Mouse (Mus musculus): ENCODE data around the gene Gm49380. TPM values are rescaled to one million over a fixed set of nuclear protein-coding genes. Genes with fewer than 3 reads are reported as not detected.
A peak's percentile ranks its signal among the peaks of the same experiment; 100 is the strongest.

Gene Gm49380
- polyA plus RNA-seq, 1 experiment from 2014 or later: 0.48 TPM

DNA sequence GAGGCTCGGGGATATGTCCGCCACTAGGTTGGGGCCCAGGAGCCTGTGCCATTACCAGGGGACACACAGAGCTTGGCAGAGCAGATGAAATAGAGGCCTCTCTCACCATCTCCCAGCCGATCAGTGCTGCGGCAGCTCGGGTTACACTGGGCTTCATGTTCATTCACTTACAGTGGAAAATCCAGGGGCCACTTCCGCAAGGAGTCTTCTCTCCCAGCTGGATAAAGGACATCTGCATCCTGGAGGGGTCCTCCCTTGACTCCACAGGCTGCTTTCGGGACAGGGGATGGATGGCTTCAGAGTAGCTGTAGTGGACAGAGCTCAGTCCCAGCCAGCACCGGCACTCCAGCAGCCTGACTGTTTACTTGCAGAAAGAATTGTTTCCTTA lies 42.5 kb downstream of the Gm49380 start:
- Histone ChIP-seq H3K27ac (no peak overlapping the region), H3K36me3 (no peaks in the 10 kb centered on the region), H3K27me3 (no peaks in the 10 kb centered on the region), H3K9me3 (no peaks in the 10 kb centered on the region), H3K4me2 (no peak overlapping the region), H3K9ac (peak overlapping the region; percentile 17; the same call in 1 of the 2 replicates), H3K4me3 (no peak overlapping the region), H3K4me1 (peaks cover 39% of the 10 kb centered on the region)
- no peak for ATAC-seq (ENCODE audit: insufficient number of reproducible peaks, insufficient read depth, low FRiP score, low TSS enrichment, low read depth)
- 24% methylated on average over 8 of the region's 8 CpGs for WGBS

DNA sequence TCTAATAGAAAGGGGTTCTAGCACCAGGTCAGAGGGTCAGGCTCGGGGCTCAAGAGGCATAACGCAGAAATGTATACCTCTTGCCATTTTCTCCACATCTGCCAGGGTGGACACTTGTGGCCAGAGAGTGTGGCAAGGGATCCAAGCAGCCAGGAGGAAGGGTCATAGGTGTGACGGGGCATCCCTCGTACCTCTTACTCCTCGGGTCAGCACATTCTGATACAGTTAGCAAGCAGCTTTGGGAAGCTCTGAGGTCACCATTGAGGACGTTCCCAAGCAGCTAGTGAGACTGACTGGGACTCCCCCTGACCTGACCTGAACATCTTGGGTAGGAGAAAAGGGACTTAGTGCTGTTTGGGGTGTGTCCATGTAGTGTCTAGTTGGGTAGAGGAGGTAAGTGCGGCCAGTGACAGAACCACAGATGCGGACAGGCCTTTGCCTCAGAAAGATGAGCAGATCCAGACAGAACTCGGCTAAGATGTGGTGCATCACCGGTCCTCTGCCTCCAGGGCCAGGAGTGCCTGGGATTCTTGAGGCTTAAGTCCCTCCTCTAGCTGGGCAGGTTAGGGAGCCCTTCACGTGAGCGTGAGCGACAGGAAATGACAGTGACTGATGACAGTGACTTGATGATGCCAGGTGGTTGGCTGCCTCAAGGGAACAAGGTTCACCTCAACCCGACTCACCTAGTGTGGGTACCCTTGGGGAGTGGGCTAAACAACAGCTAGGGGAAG lies 43.0 kb downstream of the Gm49380 start:
- H3K9ac ChIP-seq: peak overlapping the region; percentile 17; the same call in 1 of the 2 replicates
- no peak overlapping the region for H3K4me3 ChIP-seq
- no peak overlapping the region for H3K27ac ChIP-seq
- no peaks in the 10 kb centered on the region for H3K9me3 ChIP-seq
- no peaks in the 10 kb centered on the region for H3K36me3 ChIP-seq
- no peaks in the 10 kb centered on the region for H3K27me3 ChIP-seq
- ATAC-seq (ENCODE audit: insufficient number of reproducible peaks, insufficient read depth, low FRiP score, low TSS enrichment, low read depth): no peak
- 57% methylated on average over 14 of the region's 14 CpGs for WGBS
- no peak overlapping the region for H3K4me2 ChIP-seq
- peaks cover 39% of the 10 kb centered on the region for H3K4me1 ChIP-seq

DNA sequence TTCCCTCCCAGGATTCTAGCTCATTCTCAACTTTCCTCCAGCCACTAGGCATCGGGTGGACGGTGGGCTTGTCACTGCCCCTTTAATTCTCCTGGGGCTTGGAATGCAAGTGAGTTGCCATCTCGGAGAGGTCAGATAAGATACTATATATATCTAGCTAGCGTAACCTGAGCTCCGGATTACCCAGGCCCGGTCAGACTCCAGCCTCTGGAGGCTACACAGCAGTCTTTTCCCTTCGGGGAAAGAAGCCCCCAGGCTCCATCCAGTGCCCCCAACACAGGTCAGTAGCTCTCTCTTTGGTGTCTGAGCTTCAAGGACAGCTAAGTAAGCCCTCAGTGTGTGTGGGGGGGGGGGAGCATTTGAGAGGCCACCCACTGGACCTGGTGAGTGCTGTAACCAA lies 44.0 kb downstream of the Gm49380 start:
- no peak for ATAC-seq (ENCODE audit: insufficient number of reproducible peaks, insufficient read depth, low FRiP score, low TSS enrichment, low read depth)
- Histone ChIP-seq H3K27me3 (no peaks in the 10 kb centered on the region), H3K36me3 (no peaks in the 10 kb centered on the region), H3K4me2 (no peak overlapping the region), H3K9me3 (no peaks in the 10 kb centered on the region), H3K4me3 (no peak overlapping the region), H3K4me1 (peaks cover 39% of the 10 kb centered on the region), H3K9ac (no peak overlapping the region), H3K27ac (no peak overlapping the region)
- WGBS: 11% methylated on average over 7 of the region's 7 CpGs

DNA sequence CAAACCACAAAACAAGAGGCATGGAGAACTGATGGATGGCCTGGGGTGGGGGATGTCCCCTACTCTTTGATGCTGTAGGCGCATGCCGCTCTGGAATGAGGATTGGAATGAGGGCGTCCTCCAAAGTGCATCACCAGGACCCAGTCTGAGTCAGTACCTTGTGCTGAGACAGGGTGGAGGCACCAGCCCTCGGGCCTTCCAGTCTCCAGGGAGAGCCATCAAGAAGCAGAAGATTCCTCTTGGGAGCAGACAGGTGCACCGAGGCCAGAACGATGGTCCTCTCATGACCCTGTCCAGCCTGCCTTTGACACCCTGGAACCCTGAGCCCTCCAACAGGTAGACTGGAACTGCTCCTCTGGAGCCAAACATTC lies 45.4 kb downstream of the Gm49380 start:
- H3K9me3 ChIP-seq: no peaks in the 10 kb centered on the region
- no peaks in the 10 kb centered on the region for H3K27me3 ChIP-seq
- H3K4me1 ChIP-seq: peaks cover 39% of the 10 kb centered on the region
- no peak overlapping the region for H3K27ac ChIP-seq
- WGBS: 71% methylated on average over 6 of the region's 6 CpGs
- no peaks in the 10 kb centered on the region for H3K36me3 ChIP-seq
- H3K4me3 ChIP-seq: 0 out of 2 replicates have a peak overlapping the region, but pooled peaks have one; percentile 55
- H3K4me2 ChIP-seq: peak overlapping the region; percentile 93
- no peak for ATAC-seq (ENCODE audit: insufficient number of reproducible peaks, insufficient read depth, low FRiP score, low TSS enrichment, low read depth)
- H3K9ac ChIP-seq: no peak overlapping the region

DNA sequence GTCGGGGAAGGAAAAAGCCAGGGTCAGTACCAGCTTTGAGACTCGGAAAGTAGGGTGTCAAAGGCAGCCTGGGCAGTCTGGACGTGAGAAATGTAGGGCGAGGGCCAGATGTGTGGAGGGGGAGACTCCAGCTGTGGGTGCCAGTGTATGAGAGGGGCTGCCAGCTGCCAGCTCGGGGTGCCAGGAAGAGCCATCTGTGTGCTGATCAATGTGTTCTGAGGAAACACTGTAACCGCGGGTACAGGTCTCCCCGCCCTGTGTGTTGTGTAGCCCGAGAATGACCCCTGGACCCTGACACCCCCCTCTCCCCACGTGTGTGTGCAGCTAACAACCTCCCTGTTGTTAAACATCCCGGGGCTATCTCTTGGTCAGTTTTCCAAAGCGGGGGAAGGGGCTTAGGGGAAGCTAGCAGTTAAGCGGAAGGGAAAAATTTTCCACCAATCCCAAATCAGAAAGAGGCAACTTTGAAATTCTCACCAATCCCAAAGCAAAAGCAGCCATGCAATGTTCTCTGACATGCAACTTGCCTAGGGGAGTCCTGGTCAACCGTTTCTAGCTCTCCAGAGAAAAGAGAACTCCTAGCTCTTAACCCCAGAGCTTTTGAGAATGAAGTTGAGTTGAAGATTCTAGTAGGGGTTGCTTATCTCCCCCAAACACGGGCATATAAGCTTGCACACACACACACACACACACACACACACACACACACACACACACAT lies 45.9 kb downstream of the Gm49380 start:
- H3K4me3 ChIP-seq: peak overlapping the region; percentile 55
- peak overlapping the region; percentile 74 for H3K9ac ChIP-seq
- H3K27ac ChIP-seq: peak overlapping the region; percentile 28; the same call in 1 of the 2 replicates
- peak overlapping the region; percentile 93 for H3K4me2 ChIP-seq
- no peaks in the 10 kb centered on the region for H3K27me3 ChIP-seq
- no peaks in the 10 kb centered on the region for H3K9me3 ChIP-seq
- H3K36me3 ChIP-seq: no peaks in the 10 kb centered on the region
- 0 out of 2 replicates have a peak, but pooled peaks have one; percentile 8 for ATAC-seq (ENCODE audit: insufficient number of reproducible peaks, insufficient read depth, low FRiP score, low TSS enrichment, low read depth)
- H3K4me1 ChIP-seq: peaks cover 36% of the 10 kb centered on the region
- 4% methylated on average over 15 of the region's 15 CpGs for WGBS

DNA sequence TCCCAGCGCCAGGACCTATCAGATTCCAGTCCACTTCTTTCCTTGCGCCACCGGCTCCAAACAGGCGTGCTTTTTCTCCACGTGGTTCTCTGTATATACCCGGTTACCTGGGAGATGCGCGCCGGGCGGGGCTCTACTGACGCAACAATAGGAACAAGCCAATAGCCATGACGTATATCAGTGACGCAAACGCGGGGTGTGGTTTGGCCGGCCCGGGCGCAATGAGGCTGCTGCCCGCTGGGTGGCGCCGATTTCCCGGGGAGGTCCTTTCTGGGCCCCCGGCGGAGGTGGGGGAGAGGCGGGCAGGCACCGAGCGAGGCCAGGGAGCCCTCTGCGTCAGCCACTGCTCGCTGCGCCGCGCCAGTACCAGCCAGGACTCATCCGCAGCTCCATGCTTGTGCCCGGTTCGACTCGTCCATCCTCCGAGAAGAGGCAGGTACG lies 46.5 kb downstream of the Gm49380 start, which contains the start of gene Usp2:
Gene Usp2 (plus strand): TSS at position 237 of the 441 bp plus-strand sequence.
- Histone ChIP-seq H3K4me3 (peak within 1 kb of the TSS; percentile 55), H3K9me3 (no peaks in the 10 kb centered on the region), H3K4me1 (peaks cover 31% of the 10 kb centered on the region), H3K27ac (peak within 1 kb of the TSS; percentile 28; the same call in 1 of the 2 replicates), H3K4me2 (peak within 1 kb of the TSS; percentile 93), H3K36me3 (no peaks in the 10 kb centered on the region), H3K27me3 (no peaks in the 10 kb centered on the region), H3K9ac (peak within 1 kb of the TSS; percentile 74)
- WGBS: 1% methylated on average over 38 of the region's 38 CpGs
- peak; percentile 92 for ATAC-seq (ENCODE audit: insufficient number of reproducible peaks, insufficient read depth, low FRiP score, low TSS enrichment, low read depth)

DNA sequence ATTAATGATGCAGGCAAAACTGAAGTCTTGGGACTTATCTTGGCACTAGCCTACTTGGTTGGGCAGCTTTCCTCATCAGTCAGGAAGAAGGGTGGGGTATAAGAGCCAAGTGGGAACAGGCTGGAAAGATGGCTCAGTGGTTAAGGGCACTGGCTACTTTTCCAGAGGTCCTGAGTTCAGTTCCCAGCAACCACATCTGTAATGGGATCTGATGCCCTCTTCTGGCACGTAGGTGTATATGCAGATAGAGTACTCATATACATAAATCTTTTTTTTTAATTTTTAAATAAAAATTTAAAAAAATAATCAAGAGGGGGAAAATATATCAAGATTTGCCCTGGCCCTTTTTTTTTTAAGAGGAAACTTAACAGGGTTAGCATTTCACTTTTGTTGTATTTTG lies 48.1 kb downstream of the Gm49380 start:
- ATAC-seq (ENCODE audit: insufficient number of reproducible peaks, insufficient read depth, low FRiP score, low TSS enrichment, low read depth): no peak
- no peaks in the 10 kb centered on the region for H3K27me3 ChIP-seq

DNA sequence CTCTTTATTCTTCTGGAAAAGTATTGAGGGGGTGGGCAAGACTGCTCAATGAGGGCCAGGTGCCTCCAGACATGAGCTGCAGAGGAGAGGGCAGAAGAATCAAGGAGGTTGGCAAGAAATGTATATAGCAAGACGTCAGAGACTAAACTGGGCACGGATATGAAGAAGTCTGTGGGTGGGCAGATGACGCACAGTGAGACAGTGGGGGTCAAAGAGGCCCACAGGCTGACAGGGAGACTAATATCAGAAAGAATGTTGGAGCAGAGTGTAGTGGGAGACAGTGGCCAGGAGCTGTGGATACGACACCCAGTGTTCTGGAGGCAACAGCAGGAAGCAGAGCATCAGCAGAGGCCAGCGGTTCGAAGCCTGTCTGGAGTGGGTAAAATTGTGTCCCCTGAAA lies 54.7 kb downstream of the Gm49380 start:
- Histone ChIP-seq H3K4me3 (no peak overlapping the region), H3K9ac (no peak overlapping the region), H3K36me3 (no peaks in the 10 kb centered on the region), H3K27ac (no peak overlapping the region), H3K27me3 (no peaks in the 10 kb centered on the region), H3K9me3 (no peaks in the 10 kb centered on the region; the same call in 1 of the 2 replicates), H3K4me1 (no peaks in the 10 kb centered on the region), H3K4me2 (no peak overlapping the region)
- no peak for ATAC-seq (ENCODE audit: insufficient number of reproducible peaks, insufficient read depth, low FRiP score, low TSS enrichment, low read depth)
- 82% methylated on average over 6 of the region's 6 CpGs for WGBS

More for the DNA sequence above, 48.1 kb downstream of the Gm49380 start:
- Histone ChIP-seq H3K4me3 (no peak overlapping the region), H3K9me3 (no peaks in the 10 kb centered on the region), H3K4me1 (peaks cover 16% of the 10 kb centered on the region), H3K36me3 (no peaks in the 10 kb centered on the region), H3K4me2 (no peak overlapping the region), H3K27ac (no peak overlapping the region), H3K9ac (no peak overlapping the region)
- WGBS: 38% methylated on average over 1 of the region's 1 CpGs

DNA sequence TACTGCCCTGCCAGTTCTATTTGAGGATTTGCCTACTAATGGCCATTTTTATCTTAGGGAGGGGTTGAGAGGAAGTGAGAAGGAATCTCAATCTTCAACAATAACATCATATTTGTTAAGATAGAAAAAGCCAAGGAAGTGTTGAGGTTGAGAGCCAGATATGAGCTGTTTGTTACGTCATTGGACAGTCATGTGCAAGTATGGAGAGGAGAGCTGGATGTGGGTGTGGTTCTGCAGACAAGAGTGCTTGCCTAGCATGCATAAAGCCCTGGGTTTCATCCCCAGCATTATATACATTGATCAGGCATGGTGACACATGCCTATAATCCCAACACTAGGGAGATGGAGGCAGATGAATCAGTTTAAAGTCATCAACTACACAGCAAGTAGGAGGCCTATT lies 59.4 kb downstream of the Gm49380 start:
- no peaks in the 10 kb centered on the region for H3K27me3 ChIP-seq
- H3K36me3 ChIP-seq: no peaks in the 10 kb centered on the region
- 74% methylated on average over 1 of the region's 1 CpGs for WGBS

DNA sequence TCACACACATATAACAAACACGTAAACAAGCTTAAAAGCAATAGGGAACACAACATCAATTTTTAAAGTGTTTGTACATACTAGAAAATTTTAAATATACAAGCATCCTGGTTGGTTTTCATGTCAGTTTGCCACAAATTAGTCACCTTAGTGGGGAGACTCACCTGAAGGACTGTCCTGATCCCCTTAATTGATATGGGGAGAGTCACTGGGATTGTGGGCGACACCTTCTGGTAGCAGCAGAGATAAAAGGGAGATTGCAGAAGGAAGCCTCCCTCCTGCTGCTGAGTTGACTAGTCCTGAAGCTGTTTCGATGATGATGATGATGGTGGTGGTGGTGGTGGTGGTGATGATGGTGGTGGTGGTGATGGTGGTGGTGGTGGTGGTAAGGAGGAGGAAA lies 60.4 kb downstream of the Gm49380 start:
- ATAC-seq (ENCODE audit: insufficient number of reproducible peaks, insufficient read depth, low FRiP score, low TSS enrichment, low read depth): no peak
- H3K4me2 ChIP-seq: no peak overlapping the region
- no peak overlapping the region for H3K4me3 ChIP-seq
- H3K27me3 ChIP-seq: peaks cover 2% of the 10 kb centered on the region; the same call in 1 of the 2 replicates
- no peak overlapping the region for H3K27ac ChIP-seq
- H3K9me3 ChIP-seq: no peaks in the 10 kb centered on the region; the same call in 1 of the 2 replicates
- WGBS: 51% methylated on average over 3 of the region's 3 CpGs
- peaks cover 10% of the 10 kb centered on the region; the same call in 1 of the 2 replicates for H3K4me1 ChIP-seq
- H3K36me3 ChIP-seq: no peaks in the 10 kb centered on the region
- no peak overlapping the region for H3K9ac ChIP-seq

More for the DNA sequence above, 59.4 kb downstream of the Gm49380 start:
- no peak for ATAC-seq (ENCODE audit: insufficient number of reproducible peaks, insufficient read depth, low FRiP score, low TSS enrichment, low read depth)
- Histone ChIP-seq H3K9me3 (no peaks in the 10 kb centered on the region; the same call in 1 of the 2 replicates), H3K27ac (no peak overlapping the region), H3K4me3 (no peak overlapping the region), H3K4me2 (no peak overlapping the region), H3K9ac (no peak overlapping the region), H3K4me1 (peaks cover 4% of the 10 kb centered on the region; the same call in 1 of the 2 replicates)

DNA sequence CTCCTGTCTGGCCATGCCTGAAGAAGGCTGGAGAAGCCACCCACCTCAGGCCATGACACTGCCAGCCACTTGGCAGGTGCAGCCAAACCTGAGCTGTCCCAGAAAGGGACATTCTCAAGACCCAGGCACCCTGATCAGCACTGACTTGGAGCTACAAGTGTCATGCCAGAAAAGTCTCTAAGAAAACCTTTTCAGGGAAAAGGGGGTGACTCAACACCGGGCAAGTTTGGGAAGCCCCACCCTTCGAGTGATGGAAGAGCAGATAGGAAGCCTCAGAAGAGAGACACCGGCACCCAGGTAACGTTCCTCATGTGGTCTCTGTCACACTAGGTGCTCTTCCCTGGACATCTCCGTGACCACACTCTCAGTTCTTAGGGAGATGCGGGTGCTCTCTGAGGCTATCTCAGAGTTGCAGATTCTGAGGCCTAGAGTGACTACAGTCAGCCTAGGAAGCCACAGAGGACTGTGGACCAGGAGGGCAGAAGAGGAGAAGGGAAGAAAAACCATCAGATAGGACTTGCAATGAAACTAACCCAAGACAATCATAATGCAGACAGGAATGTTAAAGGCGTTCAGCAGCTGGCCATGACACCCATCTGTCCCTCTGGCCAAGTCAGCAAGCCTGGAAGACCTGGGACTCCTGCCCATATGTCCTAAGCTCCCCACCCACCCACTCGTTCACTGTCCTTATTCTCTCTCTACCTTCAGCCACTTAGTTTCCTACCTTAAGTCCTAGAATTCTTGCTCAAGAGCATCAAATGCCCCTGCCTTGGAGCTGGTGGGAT lies 63.7 kb downstream of the Gm49380 start:
- no peak for ATAC-seq (ENCODE audit: insufficient number of reproducible peaks, insufficient read depth, low FRiP score, low TSS enrichment, low read depth)
- Histone ChIP-seq H3K36me3 (no peaks in the 10 kb centered on the region), H3K27ac (no peak overlapping the region), H3K9ac (no peak overlapping the region), H3K4me3 (no peak overlapping the region), H3K4me1 (peaks cover 16% of the 10 kb centered on the region), H3K4me2 (no peak overlapping the region), H3K9me3 (no peaks in the 10 kb centered on the region), H3K27me3 (peaks cover 24% of the 10 kb centered on the region)
- WGBS: 85% methylated on average over 8 of the region's 8 CpGs

Data from embryonic facial prominence, embryonic 13.5 days (tissue).